Mouse (Mus musculus) hindbrain, embryonic 12.5 days (tissue): Measurements from ENCODE around the gene Akr1d1. TPM values are rescaled to one million over a fixed set of nuclear protein-coding genes. Genes with fewer than 3 reads are reported as not detected.

Experiments used
- ATAC-seq: fragments of 200-750 bp; cut with Nextera tagmentation; 2 replicates; pipeline ENCODE4 v1.8.0; 2017; ENCODE audit warnings: moderate TSS enrichment; ENCODE audit not compliant: low FRiP score
- H3K27ac ChIP-seq: fragments of 300-500 bp; sonication (generic); 2 replicates; pipeline ENCODE4 v1.5.1; 2016; ENCODE audit warnings: mild to moderate bottlenecking
- H3K27me3 ChIP-seq: fragments of 300-500 bp; sonication (generic); 2 replicates; pipeline ENCODE4 v1.6.1; 2016; ENCODE audit warnings: mild to moderate bottlenecking
- H3K36me3 ChIP-seq: fragments of 300-500 bp; sonication (generic); 2 replicates; pipeline ENCODE4 v1.6.1; 2016; ENCODE audit warnings: mild to moderate bottlenecking
- H3K4me1 ChIP-seq: fragments of 300-500 bp; sonication (generic); 2 replicates; pipeline ENCODE4 v1.6.1; 2016
- H3K4me2 ChIP-seq: fragments of 300-500 bp; sonication (generic); replicated peaks from 2 replicates; pipeline ENCODE4 v1.6.1; 2016; ENCODE audit warnings: mild to moderate bottlenecking
- H3K4me3 ChIP-seq: fragments of 300-500 bp; sonication (generic); 2 replicates; pipeline ENCODE4 v1.5.1; 2016; ENCODE audit warnings: mild to moderate bottlenecking
- H3K9ac ChIP-seq: fragments of 300-500 bp; sonication (generic); 2 replicates; pipeline ENCODE4 v1.6.1; 2016; ENCODE audit warnings: mild to moderate bottlenecking, moderate library complexity
- H3K9me3 ChIP-seq: fragments of 300-500 bp; sonication (generic); replicated peaks from 2 replicates; pipeline ENCODE4 v1.6.1; 2016; ENCODE audit warnings: mild to moderate bottlenecking
- WGBS: fragments of 180-500 bp; shearing (Covaris S2); methylation state at CpG from one replicate; pipeline ENCODE4 v1.1.7; 2016; 5-methylcytosine and 5-hydroxymethylcytosine counted together
- polyA plus RNA-seq: library from polyadenylated mRNA; unstranded; fragments of >200 nt; fragmentation: Nextera tagmentation; extraction: Ambion mirVana; gene quantifications from 2 replicates; pipeline ENCODE4 v1.2.1, GENCODE M21; 2016

Gene Akr1d1
- polyA plus RNA-seq, result not detected in 2 replicates

DNA sequence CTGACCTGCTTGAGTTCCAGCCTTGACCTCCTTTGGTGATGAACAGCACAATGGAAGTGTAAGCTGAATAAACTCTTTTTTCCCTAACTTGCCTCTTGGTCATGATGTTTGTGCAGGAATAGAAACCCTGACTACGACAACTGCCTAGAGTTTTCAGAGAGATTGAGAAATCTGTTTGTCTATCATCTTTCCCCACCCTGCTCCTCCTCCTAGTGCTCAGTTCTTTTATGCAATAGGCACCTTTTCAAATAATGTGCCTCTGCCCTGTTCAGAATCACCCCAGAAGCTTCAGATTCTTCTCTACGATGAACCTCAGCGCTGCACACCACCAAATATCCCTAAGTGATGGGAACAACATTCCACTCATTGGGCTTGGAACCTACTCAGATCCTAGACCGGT lies at the start of gene Akr1d1:
TSS of gene Akr1d1 (plus strand) at position 234 of the 400 bp plus-strand sequence.
- Histone ChIP-seq H3K27me3 (no peaks in the 10 kb centered on the region), H3K4me3 (no peak within 1 kb of the TSS), H3K4me1 (no peaks in the 10 kb centered on the region), H3K36me3 (no peaks in the 10 kb centered on the region), H3K4me2 (no peak within 1 kb of the TSS), H3K27ac (no peak within 1 kb of the TSS), H3K9me3 (no peaks in the 10 kb centered on the region), H3K9ac (no peak within 1 kb of the TSS)
- WGBS, result 96% methylated on average over 4 of the region's 4 CpGs
- no peak for ATAC-seq

DNA sequence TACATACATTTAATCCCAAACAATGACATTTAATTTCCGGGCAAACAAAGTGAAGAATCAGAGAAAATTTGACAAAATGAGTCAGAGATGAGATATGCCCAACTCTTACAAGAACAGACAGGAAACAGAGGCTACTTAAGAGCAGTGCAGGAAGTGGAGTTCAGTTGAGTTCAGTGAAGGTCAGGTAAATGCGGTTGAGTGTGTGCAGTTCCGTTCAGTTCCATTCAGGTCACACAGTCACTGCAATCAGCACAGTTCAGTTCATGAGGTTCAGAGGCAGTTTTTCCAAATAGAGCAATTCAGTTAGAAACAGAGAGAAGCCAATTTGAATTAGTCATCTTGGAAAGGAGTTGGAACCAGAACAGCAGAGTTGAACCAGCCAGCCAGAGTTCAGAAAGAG lies 48.8 kb upstream of the Akr1d1 start:
- Histone ChIP-seq H3K4me1 (no peaks in the 10 kb centered on the region), H3K27me3 (no peaks in the 10 kb centered on the region), H3K9ac (no peak overlapping the region), H3K36me3 (no peaks in the 10 kb centered on the region), H3K9me3 (no peaks in the 10 kb centered on the region), H3K27ac (no peak overlapping the region), H3K4me3 (no peak overlapping the region), H3K4me2 (no peak overlapping the region)
- 93% methylated on average over 3 of the region's 3 CpGs for WGBS
- ATAC-seq, result no peak

DNA sequence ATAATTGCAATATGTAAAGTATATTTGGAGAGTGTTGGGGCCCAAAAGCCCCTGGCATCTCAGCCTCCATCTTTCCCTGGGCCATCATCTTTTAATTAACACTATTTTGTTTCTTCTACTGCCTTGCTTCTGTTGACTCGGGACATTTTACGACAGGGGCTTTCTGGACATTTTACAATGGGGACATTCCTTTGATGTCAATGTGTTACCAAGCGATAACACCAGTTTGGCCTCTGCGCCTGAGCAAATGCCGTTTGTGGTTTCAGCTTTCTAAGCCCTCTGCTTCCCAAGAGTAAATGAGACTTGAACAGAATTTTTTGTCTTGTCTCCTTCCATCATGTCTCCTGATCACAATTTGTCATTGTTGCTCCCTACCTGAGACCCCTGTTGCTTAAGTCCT lies 46.7 kb upstream of the Akr1d1 start:
- Histone ChIP-seq H3K4me1 (no peaks in the 10 kb centered on the region), H3K9ac (no peak overlapping the region), H3K27me3 (no peaks in the 10 kb centered on the region), H3K4me2 (no peak overlapping the region), H3K36me3 (no peaks in the 10 kb centered on the region), H3K27ac (no peak overlapping the region), H3K4me3 (no peak overlapping the region), H3K9me3 (no peaks in the 10 kb centered on the region)
- ATAC-seq, result no peak
- 55% methylated on average over 5 of the region's 5 CpGs for WGBS

DNA sequence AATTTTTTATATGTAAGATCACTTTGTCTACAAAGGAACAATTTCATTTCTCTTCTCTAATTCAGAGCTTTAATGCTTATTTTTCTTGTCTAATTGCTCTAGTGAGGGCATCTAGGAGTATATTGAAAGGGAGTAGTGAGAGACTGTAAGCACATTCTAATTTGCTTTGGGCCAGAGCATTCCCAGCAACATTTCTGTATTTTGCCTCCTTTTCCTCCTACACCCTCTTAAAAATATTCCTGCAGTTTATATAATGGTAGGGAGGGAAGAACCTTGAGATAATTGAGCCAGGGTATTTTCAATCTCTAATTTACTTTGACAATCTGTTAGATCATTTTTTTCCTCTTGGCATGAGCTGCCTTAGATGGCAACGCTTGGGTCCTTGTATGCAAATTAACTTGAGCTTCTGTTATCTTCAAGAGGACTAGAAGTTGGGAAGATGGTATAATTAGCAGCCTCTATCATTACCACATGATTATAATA lies 45.3 kb upstream of the Akr1d1 start:
- ATAC-seq, result no peak
- Histone ChIP-seq H3K4me1 (no peaks in the 10 kb centered on the region), H3K27me3 (no peaks in the 10 kb centered on the region), H3K36me3 (no peaks in the 10 kb centered on the region), H3K4me3 (no peak overlapping the region), H3K9me3 (no peaks in the 10 kb centered on the region), H3K27ac (no peak overlapping the region), H3K4me2 (no peak overlapping the region), H3K9ac (no peak overlapping the region)
- 76% methylated on average over 1 of the region's 1 CpGs for WGBS

DNA sequence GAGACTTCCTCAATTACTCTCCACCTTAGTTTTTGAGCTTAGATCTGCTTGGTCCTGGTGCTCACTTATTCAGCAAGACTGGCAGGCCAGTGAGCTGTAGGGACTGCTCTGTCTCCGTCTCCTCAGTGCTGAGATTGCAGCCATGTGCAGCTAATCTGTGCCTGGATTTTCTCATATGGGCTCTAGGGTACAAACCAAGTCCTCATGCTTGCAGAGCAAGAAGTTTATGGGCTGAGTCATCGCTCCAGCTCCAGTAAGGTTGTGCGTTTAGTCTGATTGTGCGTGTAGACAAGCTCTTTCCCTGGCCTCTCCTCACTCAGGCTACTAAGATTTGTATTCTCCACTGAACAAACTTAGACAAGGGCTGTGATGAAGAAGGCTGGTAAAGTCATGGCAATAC lies 43.5 kb upstream of the Akr1d1 start:
- Histone ChIP-seq H3K4me1 (no peaks in the 10 kb centered on the region), H3K27ac (no peak overlapping the region), H3K27me3 (no peaks in the 10 kb centered on the region), H3K9me3 (no peaks in the 10 kb centered on the region), H3K4me2 (no peak overlapping the region), H3K9ac (no peak overlapping the region), H3K36me3 (no peaks in the 10 kb centered on the region), H3K4me3 (no peak overlapping the region)
- WGBS, result 88% methylated on average over 4 of the region's 4 CpGs
- no peak for ATAC-seq

DNA sequence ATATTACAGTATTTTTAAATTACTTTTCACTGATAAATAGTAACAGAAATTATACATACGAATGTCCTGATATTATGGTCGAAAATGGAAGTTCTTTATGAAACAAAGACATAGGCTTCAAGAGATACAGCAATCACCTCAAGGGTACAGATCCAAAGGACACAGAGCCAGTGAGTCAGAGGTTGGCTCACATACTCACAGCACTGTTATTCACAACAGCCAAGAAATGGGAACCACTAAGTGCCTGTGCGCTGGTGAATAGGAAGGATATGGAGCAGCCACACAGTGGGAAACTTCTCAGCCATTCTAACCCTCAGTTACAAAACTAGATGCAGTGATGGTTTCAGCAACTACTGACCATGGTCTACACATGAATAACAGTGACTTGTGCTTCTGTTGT lies 37.7 kb upstream of the Akr1d1 start:
- no peaks in the 10 kb centered on the region for H3K9me3 ChIP-seq
- H3K4me3 ChIP-seq, result no peak overlapping the region
- H3K4me1 ChIP-seq, result no peaks in the 10 kb centered on the region
- no peak overlapping the region for H3K4me2 ChIP-seq
- no peak overlapping the region for H3K27ac ChIP-seq
- H3K27me3 ChIP-seq, result no peaks in the 10 kb centered on the region
- H3K36me3 ChIP-seq, result no peaks in the 10 kb centered on the region
- ATAC-seq, result no peak
- 84% methylated on average over 3 of the region's 3 CpGs for WGBS
- no peak overlapping the region for H3K9ac ChIP-seq

DNA sequence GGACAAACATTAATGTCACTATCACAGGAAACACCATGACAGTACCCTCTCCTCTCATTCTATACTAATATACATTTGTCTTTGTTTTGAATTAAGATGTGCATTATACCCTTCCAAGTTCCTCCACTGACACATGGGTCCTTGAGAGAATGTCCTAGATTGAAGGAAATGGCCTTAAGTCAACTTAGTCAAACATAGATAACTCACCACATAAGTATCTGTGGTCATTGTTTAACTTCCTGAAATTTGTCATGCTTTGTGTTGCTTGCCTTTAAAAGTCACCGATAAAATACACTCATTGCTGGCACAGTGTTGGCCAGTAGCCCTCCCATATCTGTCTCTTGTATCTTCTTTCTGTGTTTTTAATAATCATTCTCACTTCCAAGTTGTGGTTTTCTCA lies 35.0 kb upstream of the Akr1d1 start:
- H3K27ac ChIP-seq, result no peak overlapping the region
- H3K4me2 ChIP-seq, result no peak overlapping the region
- WGBS, result 86% methylated on average over 1 of the region's 1 CpGs
- no peak overlapping the region for H3K9ac ChIP-seq
- H3K36me3 ChIP-seq, result no peaks in the 10 kb centered on the region
- H3K4me1 ChIP-seq, result no peaks in the 10 kb centered on the region
- no peaks in the 10 kb centered on the region; the same call in 1 of the 2 replicates for H3K9me3 ChIP-seq
- H3K4me3 ChIP-seq, result no peak overlapping the region
- H3K27me3 ChIP-seq, result no peaks in the 10 kb centered on the region
- no peak for ATAC-seq

DNA sequence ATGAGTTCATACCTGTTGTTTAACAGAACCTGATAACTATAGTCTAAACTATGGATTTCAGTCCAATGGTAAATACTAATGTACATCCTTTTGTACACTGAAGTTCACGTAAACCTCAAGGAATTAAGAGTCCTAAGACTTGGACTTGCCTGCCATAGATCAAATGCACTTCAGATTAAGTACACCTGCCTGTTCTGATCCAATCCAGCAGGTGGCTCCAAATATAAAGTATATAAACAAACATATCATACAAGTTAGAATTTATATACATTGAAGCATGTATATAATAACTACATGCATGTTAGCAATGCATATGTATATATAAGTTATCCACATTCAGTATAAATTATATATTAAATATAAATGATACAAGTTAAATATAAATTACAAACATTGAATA lies 33.1 kb upstream of the Akr1d1 start:
- Histone ChIP-seq H3K36me3 (no peaks in the 10 kb centered on the region), H3K4me1 (no peaks in the 10 kb centered on the region), H3K9ac (no peak overlapping the region), H3K9me3 (no peaks in the 10 kb centered on the region; the same call in 1 of the 2 replicates), H3K4me3 (no peak overlapping the region), H3K27ac (no peak overlapping the region), H3K27me3 (no peaks in the 10 kb centered on the region), H3K4me2 (no peak overlapping the region)
- 93% methylated on average over 1 of the region's 1 CpGs for WGBS
- ATAC-seq, result no peak

DNA sequence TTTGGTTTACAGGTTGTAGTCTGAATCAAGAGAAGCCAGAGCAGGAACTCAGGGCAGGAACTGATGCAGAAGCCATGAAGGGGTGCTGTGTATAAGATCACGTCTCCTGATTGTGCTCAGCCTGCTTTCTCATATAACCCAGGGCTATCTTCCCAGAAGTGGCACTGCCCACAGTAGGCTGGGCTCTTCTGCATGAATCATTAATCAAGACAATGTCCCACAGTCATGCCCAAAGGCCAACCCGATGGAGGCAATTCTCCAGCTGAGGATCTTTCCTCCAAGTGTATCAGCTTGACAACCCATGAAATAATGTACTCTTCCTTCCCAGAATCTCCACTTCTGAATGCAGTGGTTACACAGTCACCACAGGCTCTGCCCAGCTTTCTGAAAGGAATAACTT lies 24.4 kb upstream of the Akr1d1 start:
- Histone ChIP-seq H3K4me3 (no peak overlapping the region), H3K4me1 (no peaks in the 10 kb centered on the region), H3K4me2 (no peak overlapping the region), H3K9me3 (no peaks in the 10 kb centered on the region), H3K36me3 (no peaks in the 10 kb centered on the region), H3K9ac (no peak overlapping the region), H3K27ac (no peak overlapping the region), H3K27me3 (no peaks in the 10 kb centered on the region)
- ATAC-seq, result no peak
- 84% methylated on average over 2 of the region's 2 CpGs for WGBS

DNA sequence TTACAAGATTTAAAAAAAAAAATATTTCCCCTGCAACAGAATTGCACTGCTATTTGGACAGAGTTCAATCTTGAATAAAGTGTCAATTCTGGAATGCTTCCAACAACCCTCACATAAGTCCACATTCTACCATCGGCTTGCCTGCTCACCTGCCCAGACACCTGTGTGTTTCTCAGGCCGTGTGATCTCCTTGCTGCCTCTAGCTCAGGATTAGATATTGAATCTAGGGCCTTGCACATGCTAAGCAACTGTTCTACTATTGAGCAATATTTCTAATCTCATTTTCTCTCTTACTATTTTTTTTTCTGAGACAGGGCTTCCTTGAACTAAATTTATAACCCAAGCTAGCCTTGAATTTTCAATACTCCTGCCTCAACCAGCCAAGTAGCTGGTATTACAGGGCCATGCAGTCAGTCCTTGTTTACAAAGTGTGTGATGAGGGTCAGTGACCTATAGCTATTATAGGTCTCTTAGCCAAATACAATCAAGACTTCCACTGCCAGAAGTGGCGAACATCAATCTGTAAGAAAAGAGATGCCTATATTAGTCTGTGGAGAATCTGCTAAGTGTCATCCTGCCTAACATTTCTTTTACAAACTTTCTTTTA lies 23.0 kb upstream of the Akr1d1 start:
- H3K36me3 ChIP-seq, result no peaks in the 10 kb centered on the region
- no peak overlapping the region for H3K4me3 ChIP-seq
- H3K4me1 ChIP-seq, result no peaks in the 10 kb centered on the region
- H3K4me2 ChIP-seq, result no peak overlapping the region
- 81% methylated on average over 3 of the region's 3 CpGs for WGBS
- no peak for ATAC-seq
- no peaks in the 10 kb centered on the region for H3K9me3 ChIP-seq
- H3K9ac ChIP-seq, result no peak overlapping the region
- H3K27ac ChIP-seq, result no peak overlapping the region
- H3K27me3 ChIP-seq, result no peaks in the 10 kb centered on the region

DNA sequence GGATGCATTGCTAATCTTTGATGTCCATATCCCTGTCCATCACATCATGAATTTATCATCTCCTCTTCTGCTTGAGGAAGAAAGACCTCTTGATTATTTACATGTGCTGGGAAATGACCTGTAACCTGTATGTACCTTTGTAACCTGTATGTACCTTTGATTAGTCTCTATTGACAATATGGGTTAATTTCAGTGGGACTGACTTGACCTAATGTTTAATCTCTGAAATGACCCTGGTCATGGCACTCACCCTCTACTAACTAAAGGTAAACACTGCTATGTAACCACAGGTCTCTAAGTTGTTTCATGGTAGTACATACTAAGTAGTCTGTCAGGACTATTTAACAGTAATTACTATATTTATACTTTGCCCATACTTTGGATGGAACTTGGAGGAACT lies 19.2 kb upstream of the Akr1d1 start:
- no peak for ATAC-seq
- H3K4me2 ChIP-seq, result no peak overlapping the region
- H3K36me3 ChIP-seq, result no peaks in the 10 kb centered on the region
- H3K4me3 ChIP-seq, result no peak overlapping the region
- no peak overlapping the region for H3K9ac ChIP-seq
- H3K27ac ChIP-seq, result no peak overlapping the region
- no peaks in the 10 kb centered on the region for H3K27me3 ChIP-seq
- no peaks in the 10 kb centered on the region for H3K4me1 ChIP-seq
- no peaks in the 10 kb centered on the region for H3K9me3 ChIP-seq

DNA sequence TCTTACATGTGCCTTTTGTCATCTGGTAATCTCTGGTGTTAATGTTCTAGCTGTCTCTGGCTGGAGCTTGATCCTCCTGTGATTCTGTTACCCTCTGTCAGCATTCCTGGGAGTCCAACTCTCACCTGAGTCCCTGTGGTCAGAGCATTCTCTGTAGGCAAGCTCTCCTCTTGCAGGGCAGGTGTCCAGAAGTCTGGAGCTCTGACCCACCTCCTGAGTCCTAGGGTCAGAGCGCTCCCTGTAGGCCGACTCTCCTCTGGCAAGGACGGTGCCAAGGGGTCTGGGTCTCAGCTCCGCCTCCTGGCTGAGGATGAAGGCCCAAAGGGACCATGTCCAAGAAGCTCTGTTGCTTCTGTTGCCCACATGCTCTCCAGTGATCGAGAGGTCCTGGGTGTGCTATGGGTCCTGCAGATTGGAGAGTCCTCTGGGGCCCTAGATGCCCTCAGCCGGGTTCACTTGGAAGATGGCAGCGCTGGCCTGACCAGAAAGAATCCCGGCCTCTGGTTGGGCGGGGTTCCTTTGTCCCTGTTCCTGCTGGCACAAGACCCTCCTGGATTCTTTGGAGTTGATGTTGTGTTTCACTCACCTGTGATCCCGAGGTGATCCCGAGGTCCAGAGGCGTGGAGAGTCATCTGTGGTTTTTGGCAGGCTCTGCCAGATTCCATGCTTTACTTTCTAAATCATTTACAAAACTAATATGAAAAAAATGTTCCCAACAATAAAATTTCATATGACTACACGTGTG lies 9.2 kb upstream of the Akr1d1 start:
- Histone ChIP-seq H3K4me1 (no peaks in the 10 kb centered on the region), H3K9ac (no peak overlapping the region), H3K4me3 (no peak overlapping the region), H3K4me2 (no peak overlapping the region), H3K9me3 (no peaks in the 10 kb centered on the region), H3K36me3 (no peaks in the 10 kb centered on the region), H3K27me3 (no peaks in the 10 kb centered on the region), H3K27ac (no peak overlapping the region)
- no peak for ATAC-seq
- WGBS, result 89% methylated on average over 13 of the region's 13 CpGs

DNA sequence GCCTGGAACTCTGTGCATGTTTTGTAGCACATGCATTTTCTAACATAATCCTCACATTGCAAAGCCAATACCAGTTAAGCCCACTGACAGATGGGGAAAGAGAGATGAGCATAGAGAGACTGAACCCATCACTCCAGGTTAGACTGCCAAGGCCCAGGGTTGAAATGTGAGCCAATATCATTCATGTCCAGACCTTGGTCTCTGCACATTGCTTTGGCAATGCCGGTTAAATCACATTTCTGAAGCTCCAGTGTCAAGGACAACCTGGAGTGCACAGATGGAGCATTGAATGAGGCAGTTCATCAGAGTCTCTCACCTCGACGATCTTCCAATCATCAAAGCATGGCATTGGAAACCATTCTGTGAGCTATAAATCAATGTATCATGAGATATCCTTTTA lies 2.1 kb downstream of the Akr1d1 start:
- Histone ChIP-seq H3K4me2 (no peak overlapping the region), H3K36me3 (no peaks in the 10 kb centered on the region), H3K9ac (no peak overlapping the region), H3K9me3 (no peaks in the 10 kb centered on the region), H3K4me1 (no peaks in the 10 kb centered on the region), H3K4me3 (no peak overlapping the region), H3K27ac (no peak overlapping the region), H3K27me3 (no peaks in the 10 kb centered on the region)
- no peak for ATAC-seq
- 90% methylated on average over 3 of the region's 3 CpGs for WGBS
